In the genomic region with DNA sequence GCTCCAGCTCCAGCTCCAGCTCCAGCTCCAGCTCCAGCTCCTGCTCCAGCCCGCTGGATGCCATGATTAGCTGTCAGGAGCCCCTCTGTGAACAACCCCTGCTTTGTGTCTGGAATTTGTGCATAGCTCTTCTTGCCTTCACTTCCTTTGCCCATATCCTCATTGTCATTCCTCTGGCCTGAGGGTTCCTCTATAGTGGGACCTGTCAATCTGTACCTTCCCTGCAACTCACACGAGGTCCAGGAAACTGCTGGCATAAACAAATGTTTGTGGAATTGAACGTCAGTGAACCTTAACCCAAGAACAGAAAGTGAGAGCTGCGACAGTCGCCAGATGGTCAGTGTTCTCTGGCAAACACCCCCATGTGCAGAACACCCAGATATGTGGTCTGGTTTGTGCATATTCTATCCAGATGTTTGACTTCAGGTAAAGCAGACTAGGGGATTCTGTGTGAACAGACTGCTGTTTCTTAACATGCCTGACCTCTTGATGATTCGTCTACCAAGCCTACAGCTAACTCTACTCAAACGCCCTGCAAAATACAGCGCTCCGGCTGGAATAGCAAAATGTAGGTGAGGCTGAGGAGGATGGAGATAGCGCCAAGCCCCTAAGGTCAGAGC, we compare ENCODE assay signal across 14 mouse cellular contexts.
A peak's percentile ranks its signal among the peaks of the same experiment; 100 is the strongest.
DNase-seq lines count a peak whose midpoint lies in the region; ATAC-seq and TF ChIP-seq lines count a peak whose summit lies in the region.
"Had no signal": no experiment of that assay in that cellular context is flagged by ENCODE, and none has a peak within 500 bp of the region (broad histone marks: within the 10 kb centered on the region; RNA-seq: fewer than 3 reads in every experiment).

No protein-coding gene starts in this region.

- no peak for TF ChIP-seq EP300 in liver, postnatal 0 days (IDR thresholded peaks at IDR 0.05; ENCODE audit: low read depth)

- peak overlapping the region; percentile 49 for H3K4me2 ChIP-seq in heart, embryonic 14.5 days (ENCODE audit: low read length)
- H3K4me2 ChIP-seq in liver, postnatal 0 days (ENCODE audit: low read depth, low read length) = peak overlapping the region; percentile 22
- no peak overlapping the region for H3K4me2 ChIP-seq in liver, embryonic 11.5 days
- peak overlapping the region; percentile 6; the same call in 1 of the 2 replicates for H3K4me2 ChIP-seq in embryonic facial prominence, embryonic 14.5 days (ENCODE audit: low read depth, low read length)
- H3K4me2 ChIP-seq: hindbrain, embryonic 15.5 days; neural tube, embryonic 13.5 days had no signal

- no peak for TF ChIP-seq CTCF in liver, postnatal 0 days (IDR thresholded peaks at IDR 0.05; ENCODE audit: low read depth)

- H3K4me3 ChIP-seq in heart, embryonic 14.5 days (ENCODE audit: control insufficient read depth in 1 of 2, insufficient read depth in 1 of 2, low read depth in 1 of 2, low read length in 2 of 2) = no peak overlapping the region
- no peak overlapping the region for H3K4me3 ChIP-seq in liver, postnatal 0 days (ENCODE audit: low read depth, low read length)
- H3K4me3 ChIP-seq in liver, embryonic 11.5 days (ENCODE audit: low read depth, low read length) = no peak overlapping the region
- H3K4me3 ChIP-seq in embryonic facial prominence, embryonic 14.5 days (ENCODE audit: low read depth, low read length) = no peak overlapping the region
- H3K4me3 ChIP-seq: hindbrain, embryonic 15.5 days; neural tube, embryonic 13.5 days had no signal

- no peaks in the 10 kb centered on the region for H3K36me3 ChIP-seq in heart, embryonic 14.5 days (ENCODE audit: control insufficient read depth, insufficient read depth, low read length)
- no peaks in the 10 kb centered on the region for H3K36me3 ChIP-seq in liver, postnatal 0 days (replicated peaks; ENCODE audit: insufficient read depth, low read length)
- no peaks in the 10 kb centered on the region for H3K36me3 ChIP-seq in liver, embryonic 11.5 days (ENCODE audit: control insufficient read depth, insufficient read depth, low read length)
- H3K36me3 ChIP-seq in embryonic facial prominence, embryonic 14.5 days (ENCODE audit: control insufficient read depth, insufficient read depth, low read length) = no peaks in the 10 kb centered on the region
- H3K36me3 ChIP-seq: hindbrain, embryonic 15.5 days; neural tube, embryonic 13.5 days had no signal

- DNase-seq in heart, postnatal 36 days = no peak
- DNase-seq in liver, postnatal 0 days = no peak
- no peak for DNase-seq in liver, embryonic 11.5 days (ENCODE audit: low spot score)
- peak; percentile 36 for DNase-seq in embryo, embryonic 10 days (ENCODE audit: low spot score)
- DNase-seq in embryonic facial prominence, embryonic 14.5 days (ENCODE audit: low spot score) = peak; percentile 38
- DNase-seq in right cerebral cortex, adult 18-20 months = no peak
- no peak for DNase-seq in gastrocnemius, postnatal 36 days
- DNase-seq: cerebellum, postnatal 25 days; kidney, postnatal 10 days; midbrain, embryonic 14.5 days had no signal

- no peak for ATAC-seq in heart, embryonic 14.5 days (ENCODE audit: insufficient number of reproducible peaks, insufficient read depth, low FRiP score, low read depth)
- peak; percentile 44; the same call in 1 of the 2 replicates for ATAC-seq in liver, postnatal 0 days
- no peak for ATAC-seq in liver, embryonic 11.5 days (replicated peaks; ENCODE audit: low FRiP score)
- ATAC-seq in embryonic facial prominence, embryonic 14.5 days (ENCODE audit: low read depth) = no peak; the same call in 1 of the 2 replicates

- WGBS in heart, embryonic 14.5 days = 38% methylated on average over 10 of the region's 10 CpGs
- WGBS in liver, postnatal 0 days (ENCODE audit: insufficient replicate concordance) = 53% methylated on average over 10 of the region's 10 CpGs
- 51% methylated on average over 10 of the region's 10 CpGs for WGBS in liver, embryonic 11.5 days
- WGBS in embryonic facial prominence, embryonic 14.5 days = 30% methylated on average over 10 of the region's 10 CpGs

- peak overlapping the region; percentile 22; the same call in 1 of the 2 replicates for H3K9ac ChIP-seq in heart, embryonic 14.5 days (ENCODE audit: low read length)
- H3K9ac ChIP-seq in liver, postnatal 0 days (replicated peaks) = no peak overlapping the region
- no peak overlapping the region for H3K9ac ChIP-seq in liver, embryonic 11.5 days (ENCODE audit: low read depth, low read length)
- H3K9ac ChIP-seq in embryonic facial prominence, embryonic 14.5 days (ENCODE audit: low read depth, low read length) = no peak overlapping the region
- H3K9ac ChIP-seq: hindbrain, embryonic 15.5 days; liver, embryonic 14.5 days; neural tube, embryonic 13.5 days had no signal

- H3K27ac ChIP-seq in heart, embryonic 14.5 days (replicated peaks in 1 of 2; ENCODE audit: control insufficient read depth in 1 of 2, insufficient read depth in 1 of 2, low read depth in 2 of 2, low read length in 2 of 2) = peak overlapping the region; percentile 63 to 72
- H3K27ac ChIP-seq in liver, postnatal 0 days (ENCODE audit: low read depth) = no peak overlapping the region
- H3K27ac ChIP-seq in liver, embryonic 11.5 days (ENCODE audit: low read depth, low read length) = no peak overlapping the region
- H3K27ac ChIP-seq in embryonic facial prominence, embryonic 14.5 days (replicated peaks; ENCODE audit: low read depth, low read length) = no peak overlapping the region
- H3K27ac ChIP-seq: hindbrain, embryonic 15.5 days; liver, embryonic 14.5 days; neural tube, embryonic 13.5 days had no signal

- intact Hi-C loops in heart, postnatal 36 days (cut with DNase I) = no loop called here
- intact Hi-C loops in gastrocnemius, postnatal 36 days (cut with DNase I) = no loop called here

- no peaks in the 10 kb centered on the region for H3K9me3 ChIP-seq in heart, embryonic 14.5 days (ENCODE audit: control insufficient read depth, low read length)
- no peaks in the 10 kb centered on the region for H3K9me3 ChIP-seq in liver, postnatal 0 days (ENCODE audit: low read length)
- H3K9me3 ChIP-seq in liver, embryonic 11.5 days (ENCODE audit: control insufficient read depth, low read length) = no peaks in the 10 kb centered on the region
- no peaks in the 10 kb centered on the region for H3K9me3 ChIP-seq in embryonic facial prominence, embryonic 14.5 days (ENCODE audit: control insufficient read depth, low read length)
- H3K9me3 ChIP-seq: hindbrain, embryonic 15.5 days; neural tube, embryonic 13.5 days had no signal

- no peaks in the 10 kb centered on the region for H3K27me3 ChIP-seq in heart, embryonic 14.5 days (ENCODE audit: control insufficient read depth, insufficient read depth, low read length)
- no peaks in the 10 kb centered on the region for H3K27me3 ChIP-seq in liver, postnatal 0 days (ENCODE audit: insufficient read depth, low read length)
- H3K27me3 ChIP-seq in liver, embryonic 11.5 days (replicated peaks; ENCODE audit: control insufficient read depth, insufficient read depth, low read length) = no peaks in the 10 kb centered on the region
- no peaks in the 10 kb centered on the region for H3K27me3 ChIP-seq in embryonic facial prominence, embryonic 14.5 days (replicated peaks; ENCODE audit: control insufficient read depth, insufficient read depth, low read length)
- H3K27me3 ChIP-seq: hindbrain, embryonic 15.5 days; neural tube, embryonic 13.5 days had no signal

- peaks cover 16 to 17% of the 10 kb centered on the region in 2 experiments for H3K4me1 ChIP-seq in heart, embryonic 14.5 days (ENCODE audit: control insufficient read depth in 2 of 2, insufficient read depth in 2 of 2, low read length in 2 of 2)
- no peaks in the 10 kb centered on the region for H3K4me1 ChIP-seq in liver, postnatal 0 days (ENCODE audit: insufficient read depth)
- H3K4me1 ChIP-seq in liver, embryonic 11.5 days (replicated peaks; ENCODE audit: control insufficient read depth, insufficient read depth, low read length) = no peaks in the 10 kb centered on the region
- H3K4me1 ChIP-seq in embryonic facial prominence, embryonic 14.5 days (ENCODE audit: control insufficient read depth, insufficient read depth, low read length) = peaks cover 9% of the 10 kb centered on the region; the same call in 1 of the 2 replicates
- H3K4me1 ChIP-seq: hindbrain, embryonic 15.5 days had no signal

Comparison
In these comparisons a context has a peak if more than half of its experiments do, and no peak if none do; other contexts are left out.
1. H3K27ac ChIP-seq: peak in heart, embryonic 14.5 days (2 of 2); none in liver, postnatal 0 days (single experiment), liver, embryonic 11.5 days (single experiment) and embryonic facial prominence, embryonic 14.5 days (single experiment).
2. DNase-seq: peak in embryo, embryonic 10 days (single experiment) and embryonic facial prominence, embryonic 14.5 days (single experiment); none in heart, postnatal 36 days (0 of 2), liver, postnatal 0 days (single experiment), liver, embryonic 11.5 days (single experiment), right cerebral cortex, adult 18-20 months (single experiment) and gastrocnemius, postnatal 36 days (0 of 2).